Mouse (Mus musculus) layer of hippocampus, postnatal 10 days (tissue): Measurements from ENCODE around the gene Esp34. TPM values are rescaled to one million over a fixed set of nuclear protein-coding genes. Genes with fewer than 3 reads are reported as not detected.

Experiments used
- DNase-seq, 2 experiments: peaks; one replicate each; pipeline ENCODE4 v3.0.0; 2021; ENCODE audit warnings: low spot score in 2 of 2
- long read RNA-seq: library from polyadenylated mRNA; stranded (forward); transcript quantifications from one replicate; pipeline ENCODE4 v2.0.0, GENCODE M21; 2023
- total RNA-seq, 2 experiments: library from RNA; stranded (reverse); gene quantifications; 2 replicates each; pipeline ENCODE4 v1.2.3; 2021

Gene Esp34
- not detected for total RNA-seq
- long read RNA-seq: 0 reads

- no peak for DNase-seq
Observed at GRCm38 (mm10) chr17:38553892-38554291, at the start of gene Esp34. Gene Esp34, plus strand, starts transcription at chr17:38554192.

DNA sequence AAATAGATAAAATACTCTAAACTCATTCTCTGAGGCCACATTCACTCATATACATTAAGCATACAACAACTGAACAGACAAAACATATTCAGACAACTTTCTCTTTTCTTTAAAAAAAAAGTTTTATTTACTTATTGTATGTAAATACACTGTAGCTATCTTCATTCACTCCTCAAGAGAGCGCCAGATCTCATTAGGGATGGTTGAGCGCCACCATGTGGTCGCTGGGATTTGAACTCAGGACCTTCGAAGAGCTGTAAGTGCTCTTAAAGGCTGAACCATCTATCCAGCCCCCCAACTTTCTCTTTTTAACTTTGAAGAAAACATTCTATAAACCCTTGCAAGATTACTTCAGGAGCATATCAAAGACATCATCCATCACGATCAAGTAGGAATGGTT lies 8.5 kb downstream of the Esp34 start:
- DNase-seq: no peak

Other genes starting within 250 kb of the Esp34 start
- not detected for gene Olfr137, start 246.6 kb upstream of the Esp34 start, total RNA-seq
- gene Olfr136, start 224.4 kb upstream of the Esp34 start, total RNA-seq: not detected
- gene Esp36, start 134.0 kb upstream of the Esp34 start, total RNA-seq: not detected
- gene Esp31, start 85.3 kb downstream of the Esp34 start, total RNA-seq: not detected